28 mouse cellular contexts compared by ENCODE assay signal in the genomic region with DNA sequence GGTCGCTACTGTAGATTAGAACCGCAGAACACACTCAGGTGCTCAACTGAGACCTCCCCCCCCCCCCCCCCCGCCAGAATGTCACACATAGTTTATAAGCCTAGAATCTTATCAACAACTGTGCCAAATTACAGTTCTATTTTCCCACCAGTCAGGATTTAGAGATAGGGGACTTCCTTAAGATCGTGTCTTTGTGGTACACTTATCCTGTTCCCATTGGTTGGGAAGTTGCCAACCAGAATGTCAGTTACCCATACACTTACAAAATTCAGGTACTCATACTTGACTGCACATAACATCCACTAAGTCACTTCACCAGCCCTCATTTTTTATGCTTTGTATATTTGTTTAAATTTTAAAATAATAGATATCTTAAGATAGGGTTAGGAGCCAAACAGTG.
"Had no signal": no experiment of that assay in that cellular context is flagged by ENCODE, and none has a peak within 500 bp of the region (broad histone marks: within the 10 kb centered on the region; RNA-seq: fewer than 3 reads in every experiment).

No protein-coding gene starts in this region.

- H3K36me3 ChIP-seq: midbrain, embryonic 15.5 days had no signal

- H3K4me3 ChIP-seq: limb, embryonic 10.5 days; limb, embryonic 12.5 days; limb, embryonic 13.5 days; limb, embryonic 15.5 days; liver, embryonic 12.5 days; liver, embryonic 13.5 days; liver, embryonic 15.5 days; lung, embryonic 15.5 days; megakaryocyte, embryonic 14.5 days; midbrain, embryonic 10.5 days; midbrain, embryonic 12.5 days; midbrain, embryonic 13.5 days; midbrain, embryonic 15.5 days; myocyte; neural tube, embryonic 12.5 days had no signal

- H3K27ac ChIP-seq: limb, embryonic 10.5 days; limb, embryonic 12.5 days; limb, embryonic 13.5 days; limb, embryonic 15.5 days; liver, embryonic 12.5 days; liver, embryonic 13.5 days; liver, embryonic 14.5 days; liver, embryonic 15.5 days; lung, embryonic 15.5 days; macrophage; midbrain, embryonic 10.5 days; midbrain, embryonic 12.5 days; midbrain, embryonic 13.5 days; midbrain, embryonic 15.5 days; neural tube, embryonic 12.5 days had no signal

- H3K4me1 ChIP-seq: limb, embryonic 10.5 days; limb, embryonic 12.5 days; limb, embryonic 13.5 days; limb, embryonic 15.5 days; liver, embryonic 12.5 days; liver, embryonic 13.5 days; liver, embryonic 15.5 days; lung, embryonic 15.5 days; megakaryocyte, embryonic 14.5 days; midbrain, embryonic 10.5 days; midbrain, embryonic 12.5 days; midbrain, embryonic 13.5 days; midbrain, embryonic 15.5 days; neural tube, embryonic 12.5 days had no signal

- H3K9ac ChIP-seq: limb, embryonic 12.5 days; limb, embryonic 13.5 days; limb, embryonic 15.5 days; liver, embryonic 12.5 days; liver, embryonic 13.5 days; liver, embryonic 14.5 days; liver, embryonic 15.5 days; liver, postnatal 0 days; lung, embryonic 14.5 days; lung, embryonic 15.5 days; midbrain, embryonic 12.5 days; midbrain, embryonic 13.5 days; midbrain, embryonic 15.5 days; neural tube, embryonic 12.5 days had no signal

- DNase-seq: left cerebral cortex, postnatal 4 days; liver; liver, embryonic 13.5 days; liver, postnatal 0 days; lung, adult 18-20 months; lung, adult 2 months; lung, embryonic 14.5 days; lung, postnatal 10 days; lung, postnatal 14 days; lung, postnatal 36 days; lung, postnatal 4 days; midbrain, embryonic 14.5 days had no signal

- H3K9me3 ChIP-seq: limb, embryonic 10.5 days; limb, embryonic 12.5 days; limb, embryonic 13.5 days; limb, embryonic 15.5 days; liver, embryonic 12.5 days; liver, embryonic 13.5 days; liver, embryonic 15.5 days; lung, embryonic 15.5 days; midbrain, embryonic 10.5 days; midbrain, embryonic 12.5 days; midbrain, embryonic 13.5 days; midbrain, embryonic 15.5 days; neural tube, embryonic 12.5 days had no signal

- H3K27me3 ChIP-seq: limb, embryonic 12.5 days; limb, embryonic 13.5 days; limb, embryonic 15.5 days; liver, embryonic 12.5 days; liver, embryonic 13.5 days; liver, embryonic 15.5 days; lung, embryonic 15.5 days; megakaryocyte, embryonic 14.5 days; midbrain, embryonic 12.5 days; midbrain, embryonic 13.5 days; midbrain, embryonic 15.5 days; neural tube, embryonic 12.5 days had no signal
